In the genomic region with DNA sequence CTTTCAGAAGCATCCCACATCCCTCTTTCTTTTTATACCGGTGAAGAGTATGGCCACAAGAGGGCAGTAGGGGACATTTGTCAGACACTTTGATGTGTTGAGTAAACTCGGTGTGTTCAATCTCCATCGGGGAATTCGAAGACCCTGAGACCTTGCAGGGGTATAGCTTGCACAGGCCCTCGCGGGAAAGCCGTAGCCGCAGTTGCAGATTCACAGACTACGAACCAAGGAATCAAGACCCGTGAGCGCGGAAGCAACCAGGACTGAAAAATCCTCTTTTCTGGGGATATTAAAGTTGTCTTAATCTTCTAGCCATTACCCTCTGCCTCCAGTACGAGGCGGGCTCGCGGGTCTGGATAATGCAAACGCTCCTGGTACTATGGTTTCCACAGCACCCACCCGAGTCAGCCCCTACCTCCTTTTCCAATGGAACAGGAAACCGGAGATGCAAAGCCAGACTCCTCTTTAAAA, we compare ENCODE assay signal across 8 mouse cellular contexts. TPM values are rescaled to one million over a fixed set of nuclear protein-coding genes. Genes with fewer than 3 reads are reported as not detected.
DNase-seq lines count a peak whose midpoint lies in the region; ATAC-seq and TF ChIP-seq lines count a peak whose summit lies in the region.

No protein-coding gene starts in this region.

- under 1% methylated on average over 19 of the region's 19 CpGs for WGBS in forebrain, embryonic 13.5 days
- 2% methylated on average over 19 of the region's 19 CpGs for WGBS in heart, postnatal 0 days
- 1% methylated on average over 19 of the region's 19 CpGs for WGBS in liver, embryonic 15.5 days (ENCODE audit: insufficient replicate concordance)
- 1% methylated on average over 19 of the region's 19 CpGs for WGBS in neural tube, embryonic 14.5 days
- 5% methylated on average over 19 of the region's 19 CpGs for WGBS in thymus, adult 2 months

- DNase-seq in ES-CJ7 (ENCODE audit: low read depth, low spot score) = peak; percentile 91
- DNase-seq in c-Kit-positive CD71-positive TER-119-positive erythroid progenitor cells, embryonic 14.5 days (ENCODE audit: low spot score) = peak; percentile 86
- DNase-seq in heart, postnatal 0 days (ENCODE audit: low spot score) = peak; percentile 80
- DNase-seq in kidney, postnatal 36 days = peak; percentile 86 to 90
- peak; percentile 45 for DNase-seq in thymus, adult 2 months

- no peaks in the 10 kb centered on the region for H3K27me3 ChIP-seq in forebrain, embryonic 13.5 days
- no peaks in the 10 kb centered on the region for H3K27me3 ChIP-seq in heart, postnatal 0 days (ENCODE audit: control insufficient read depth, insufficient read depth, low read length)
- H3K27me3 ChIP-seq in liver, embryonic 15.5 days = peaks cover 22% of the 10 kb centered on the region
- H3K27me3 ChIP-seq in neural tube, embryonic 14.5 days (ENCODE audit: control insufficient read depth, insufficient read depth, low read length) = no peaks in the 10 kb centered on the region
- H3K27me3 ChIP-seq in thymus, adult 2 months (ENCODE audit: control insufficient read depth, insufficient read depth, low read length) = peaks cover 3% of the 10 kb centered on the region; the same call in 1 of the 2 replicates

- no peaks in the 10 kb centered on the region for H3K9me3 ChIP-seq in forebrain, embryonic 13.5 days (replicated peaks)
- no peaks in the 10 kb centered on the region for H3K9me3 ChIP-seq in heart, postnatal 0 days (replicated peaks; ENCODE audit: control insufficient read depth, low read length)
- H3K9me3 ChIP-seq in liver, embryonic 15.5 days (replicated peaks) = no peaks in the 10 kb centered on the region
- H3K9me3 ChIP-seq in neural tube, embryonic 14.5 days (ENCODE audit: control insufficient read depth, low read length) = no peaks in the 10 kb centered on the region

- H3K4me1 ChIP-seq in forebrain, embryonic 13.5 days = peaks cover 43% of the 10 kb centered on the region
- peaks cover 32% of the 10 kb centered on the region for H3K4me1 ChIP-seq in heart, postnatal 0 days (ENCODE audit: control insufficient read depth, insufficient read depth)
- peaks cover 57% of the 10 kb centered on the region for H3K4me1 ChIP-seq in liver, embryonic 15.5 days (replicated peaks)
- H3K4me1 ChIP-seq in neural tube, embryonic 14.5 days (ENCODE audit: control insufficient read depth, insufficient read depth, low read length) = peaks cover 8% of the 10 kb centered on the region; the same call in 1 of the 2 replicates
- H3K4me1 ChIP-seq in thymus, adult 2 months (replicated peaks; ENCODE audit: control insufficient read depth, insufficient read depth, low read length) = no peaks in the 10 kb centered on the region; the same call in 1 of the 2 replicates

- peak; percentile 74 for TF ChIP-seq CTCF in heart, postnatal 0 days (IDR thresholded peaks at IDR 0.05; ENCODE audit: low read depth)
- no peak for TF ChIP-seq CTCF in thymus, adult 2 months (IDR thresholded peaks at IDR 0.05; ENCODE audit: borderline replicate concordance, control insufficient read depth, extremely low read depth, insufficient read depth, low read length, poor library complexity)

- H3K27ac ChIP-seq in forebrain, embryonic 13.5 days = peak overlapping the region; percentile 91
- peak overlapping the region; percentile 90 for H3K27ac ChIP-seq in heart, postnatal 0 days (ENCODE audit: low read depth)
- H3K27ac ChIP-seq in liver, embryonic 15.5 days (replicated peaks) = no peak overlapping the region
- H3K27ac ChIP-seq in neural tube, embryonic 14.5 days (ENCODE audit: low read depth, low read length) = peak overlapping the region; percentile 90
- no peak overlapping the region for H3K27ac ChIP-seq in thymus, adult 2 months (ENCODE audit: control insufficient read depth, insufficient read depth, low read length)

- peak; percentile 34 for ATAC-seq in forebrain, embryonic 13.5 days
- peak; percentile 24; the same call in 1 of the 2 replicates for ATAC-seq in heart, postnatal 0 days (ENCODE audit: insufficient read depth, low read depth)
- ATAC-seq in liver, embryonic 15.5 days (ENCODE audit: insufficient read depth) = peak; percentile 45
- ATAC-seq in neural tube, embryonic 14.5 days (ENCODE audit: low read depth) = peak; percentile 45; the same call in 1 of the 2 replicates

- peak overlapping the region; percentile 96 for H3K4me3 ChIP-seq in forebrain, embryonic 13.5 days
- peak overlapping the region; percentile 92 for H3K4me3 ChIP-seq in heart, postnatal 0 days (ENCODE audit: low read depth, low read length)
- H3K4me3 ChIP-seq in liver, embryonic 15.5 days (replicated peaks) = peak overlapping the region; percentile 70
- peak overlapping the region; percentile 62 for H3K4me3 ChIP-seq in neural tube, embryonic 14.5 days (ENCODE audit: low read depth, low read length)
- no peak overlapping the region for H3K4me3 ChIP-seq in thymus, adult 2 months (ENCODE audit: control insufficient read depth, insufficient read depth, low read length)

- no peaks in the 10 kb centered on the region for H3K36me3 ChIP-seq in forebrain, embryonic 13.5 days (ENCODE audit: poor library complexity, severe bottlenecking)
- H3K36me3 ChIP-seq in heart, postnatal 0 days (replicated peaks; ENCODE audit: control insufficient read depth, insufficient read depth, low read length) = no peaks in the 10 kb centered on the region
- no peaks in the 10 kb centered on the region for H3K36me3 ChIP-seq in liver, embryonic 15.5 days (replicated peaks)
- H3K36me3 ChIP-seq in neural tube, embryonic 14.5 days (ENCODE audit: control insufficient read depth, insufficient read depth, low read length) = no peaks in the 10 kb centered on the region
- H3K36me3 ChIP-seq in thymus, adult 2 months (ENCODE audit: control insufficient read depth, insufficient read depth, low read length) = no peaks in the 10 kb centered on the region

- H3K4me2 ChIP-seq in forebrain, embryonic 13.5 days = peak overlapping the region; percentile 64
- H3K4me2 ChIP-seq in heart, postnatal 0 days (ENCODE audit: low read depth, low read length) = peak overlapping the region; percentile 96
- peak overlapping the region; percentile 94 for H3K4me2 ChIP-seq in liver, embryonic 15.5 days
- peak overlapping the region; percentile 78 for H3K4me2 ChIP-seq in neural tube, embryonic 14.5 days (ENCODE audit: low read depth, low read length)

- no peak for TF ChIP-seq POLR2A in thymus, adult 2 months (IDR thresholded peaks at IDR 0.05; ENCODE audit: control insufficient read depth, extremely low read depth, insufficient read depth, low read length, poor library complexity)

- no peak for TF ChIP-seq EP300 in heart, postnatal 0 days (IDR thresholded peaks at IDR 0.05; ENCODE audit: low read depth)

- H3K9ac ChIP-seq in forebrain, embryonic 13.5 days = peak overlapping the region; percentile 99
- H3K9ac ChIP-seq in heart, postnatal 0 days (replicated peaks; ENCODE audit: low read depth, low read length) = peak overlapping the region; percentile 74
- peak overlapping the region; percentile 63 for H3K9ac ChIP-seq in liver, embryonic 15.5 days
- H3K9ac ChIP-seq in neural tube, embryonic 14.5 days (replicated peaks; ENCODE audit: low read depth, low read length) = peak overlapping the region; percentile 91; the same call in 1 of the 2 replicates

RNA-seq across cellular contexts. Expression of a gene that starts 0.9 kb away (rescaled TPM):
- polyA plus RNA-seq in forebrain, embryonic 13.5 days (2015; fragmentation: Nextera tagmentation; extraction: Ambion mirVana) = 46.9 and 55.8 TPM in 2 replicates
- 14.3 and 14.4 TPM in 2 replicates for total RNA-seq in heart, postnatal 0 days (2014; rRNA removed; ENCODE audit: low replicate concordance)
- 3.5 and 4.0 TPM in 2 replicates for polyA plus RNA-seq in heart, postnatal 0 days (2015; fragmentation: Nextera tagmentation; extraction: Ambion mirVana)
- 1.6 and 2.1 TPM in 2 replicates for polyA plus RNA-seq in liver, embryonic 15.5 days (2015; fragmentation: Nextera tagmentation; extraction: Ambion mirVana)
- 76.0 and 79.2 TPM in 2 replicates for polyA plus RNA-seq in neural tube, embryonic 14.5 days (2014; fragmentation: Nextera tagmentation; extraction: Ambion mirVana)
- 3.2 and 4.0 TPM in 2 replicates for polyA plus RNA-seq in thymus, adult 2 months (2012; rRNA removed)

Comparison
In these comparisons a context has a peak if more than half of its experiments do, and no peak if none do; other contexts are left out.
1. H3K27ac ChIP-seq: peak in forebrain, embryonic 13.5 days (single experiment), heart, postnatal 0 days (single experiment) and neural tube, embryonic 14.5 days (single experiment); none in liver, embryonic 15.5 days (single experiment) and thymus, adult 2 months (single experiment).
2. Peak in every context shown above with its lines, with median percentiles within 50 percentile points of each other: DNase-seq, ATAC-seq, H3K4me2 ChIP-seq and H3K9ac ChIP-seq.